Mouse (Mus musculus) cerebellum, postnatal 10 days (tissue): Measurements from ENCODE around the gene Smg7.

Source experiments
- DNase-seq, 2 experiments: peaks; one replicate each; pipeline ENCODE4 v3.0.0; 2021; ENCODE audit warnings: mixed read lengths in 2 of 2

The Smg7 gene

GRCm38 (mm10) chr1:152838841-152839240 is 63.6 kb downstream of the Smg7 start:
- no peak for DNase-seq

GRCm38 (mm10) chr1:152838026-152838702 is 64.3 kb downstream of the Smg7 start:
- no peak for DNase-seq

- no peak for DNase-seq
These were observed 67.4 kb downstream of the Smg7 start for GRCm38 (mm10) chr1:152835061-152835460.

- DNase-seq = no peak
These were observed 70.1 kb downstream of the Smg7 start for GRCm38 (mm10) chr1:152832316-152832715.

GRCm38 (mm10) chr1:152831619-152832018 is 70.8 kb downstream of the Smg7 start:
- DNase-seq = no peak

GRCm38 (mm10) chr1:152831003-152831402 is 71.4 kb downstream of the Smg7 start:
- DNase-seq = no peak

GRCm38 (mm10) chr1:152830054-152830453 is 72.4 kb downstream of the Smg7 start:
- DNase-seq = no peak

GRCm38 (mm10) chr1:152828637-152829355 is 73.7 kb downstream of the Smg7 start:
- no peak for DNase-seq

- no peak for DNase-seq
These were observed 74.3 kb downstream of the Smg7 start for GRCm38 (mm10) chr1:152828168-152828567.

- peak; percentile 37 to 51 for DNase-seq
These were observed 76.0 kb downstream of the Smg7 start for GRCm38 (mm10) chr1:152826446-152826845.

- no peak for DNase-seq
These were observed 78.2 kb downstream of the Smg7 start for GRCm38 (mm10) chr1:152824206-152824605.

GRCm38 (mm10) chr1:152821746-152822145 is 80.7 kb downstream of the Smg7 start:
- no peak for DNase-seq

GRCm38 (mm10) chr1:152820911-152821695 is 81.3 kb downstream of the Smg7 start:
- DNase-seq = no peak

GRCm38 (mm10) chr1:152819558-152819957 is 82.9 kb downstream of the Smg7 start:
- no peak for DNase-seq

GRCm38 (mm10) chr1:152817794-152818193 is 84.7 kb downstream of the Smg7 start:
- DNase-seq = peak; percentile 30 to 60

- peak in 1 of 2 experiments; percentile 33 for DNase-seq
These were observed 85.2 kb downstream of the Smg7 start for GRCm38 (mm10) chr1:152817027-152817769.

GRCm38 (mm10) chr1:152815265-152815701 is 87.2 kb downstream of the Smg7 start:
- peak; percentile 85 to 87 for DNase-seq

GRCm38 (mm10) chr1:152810533-152811439 is 91.7 kb downstream of the Smg7 start:
- DNase-seq = no peak

- peak; percentile 22 to 46 for DNase-seq
These were observed 92.7 kb downstream of the Smg7 start for GRCm38 (mm10) chr1:152809541-152810252.

- DNase-seq = no peak
These were observed 94.1 kb downstream of the Smg7 start for GRCm38 (mm10) chr1:152808392-152808680.
